Mouse (Mus musculus) spleen, adult 2 months (tissue): Measurements from ENCODE around the gene H2-Q10. TPM values are rescaled to one million over a fixed set of nuclear protein-coding genes. Genes with fewer than 3 reads are reported as not detected.

Experiments
- DNase-seq, 2 experiments: peaks; one replicate each; pipeline versions ENCODE4 v3.0.0 to v3.0.0-alpha.2; 2012 to 2021; ENCODE audit warnings: low spot score in 2 of 2, low read depth in 1 of 2
- H3K27ac ChIP-seq: fragments of 200-500 bp; 2 replicates; pipeline ENCODE4 v1.5.1; 2012; ENCODE audit warnings: low read length, inconsistent platforms; ENCODE audit not compliant: insufficient read depth
- H3K27me3 ChIP-seq: fragments of 200-500 bp; 2 replicates; pipeline ENCODE4 v1.6.1; 2012; ENCODE audit warnings: mild to moderate bottlenecking, moderate library complexity, low read length, inconsistent platforms; ENCODE audit not compliant: control insufficient read depth, insufficient read depth
- H3K36me3 ChIP-seq: fragments of 200-500 bp; 2 replicates; pipeline ENCODE4 v1.6.1; 2012; ENCODE audit warnings: mild to moderate bottlenecking, low read length, inconsistent platforms; ENCODE audit not compliant: control insufficient read depth, insufficient read depth
- H3K4me1 ChIP-seq: fragments of 200-500 bp; 2 replicates; pipeline ENCODE4 v1.6.1; 2011; ENCODE audit warnings: inconsistent platforms; ENCODE audit not compliant: control insufficient read depth, insufficient read depth, insufficient read length
- H3K4me3 ChIP-seq: fragments of 200-500 bp; 2 replicates; pipeline ENCODE4 v1.5.1; 2011; ENCODE audit warnings: mild to moderate bottlenecking, inconsistent platforms; ENCODE audit not compliant: insufficient read depth, insufficient read length; ENCODE audit errors: extremely low read depth
- CTCF ChIP-seq: fragments of 200-500 bp; IDR thresholded peaks from 2 replicates; pipeline ENCODE4 v1.5.1; 2011; ENCODE audit warnings: mild to moderate bottlenecking, inconsistent platforms; ENCODE audit not compliant: insufficient read depth, insufficient read length, insufficient replicate concordance; ENCODE audit errors: extremely low read depth
- POLR2A ChIP-seq: fragments of 200-500 bp; IDR thresholded peaks from 2 replicates; pipeline ENCODE4 v1.6.1; 2011; ENCODE audit warnings: low read depth, low read length, inconsistent platforms
- WGBS: fragments of 180-500 bp; shearing (Covaris S2); methylation state at CpG from one replicate; pipeline ENCODE4 v1.1.7; 2018; 5-methylcytosine and 5-hydroxymethylcytosine counted together
- polyA plus RNA-seq: library from polyadenylated mRNA; depleted of rRNA; stranded (reverse); fragments of >200 nt; gene quantifications from 2 replicates; pipeline ENCODE4 v1.2.3, GENCODE M21; 2012

The H2-Q10 gene
- polyA plus RNA-seq, 1 experiment, result 7.7 TPM

DNA sequence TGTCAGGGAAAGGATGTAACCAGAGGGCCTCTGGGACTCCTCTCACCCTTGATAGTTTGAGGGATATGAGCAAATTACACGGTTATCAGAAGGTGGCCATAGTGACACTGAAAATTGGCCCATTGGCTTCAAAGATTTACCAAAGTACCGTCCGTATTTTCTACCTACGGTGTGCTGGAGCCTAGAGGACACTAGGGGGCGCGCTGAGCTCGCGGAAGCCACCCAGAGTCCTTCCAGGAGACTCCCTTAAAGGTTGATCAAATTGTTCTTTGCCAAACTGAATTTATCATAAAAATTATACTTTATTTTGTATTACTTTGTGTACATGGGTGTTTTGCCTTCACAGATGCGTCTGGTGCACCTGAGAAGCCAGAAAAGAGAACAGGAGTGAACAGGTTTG, 14.2 kb downstream of the H2-Q10 start:
- Histone ChIP-seq H3K4me1 (no peaks in the 10 kb centered on the region), H3K4me3 (no peak overlapping the region), H3K36me3 (no peaks in the 10 kb centered on the region), H3K27me3 (no peaks in the 10 kb centered on the region), H3K27ac (no peak overlapping the region)
- peak; percentile 95 for TF ChIP-seq CTCF
- no peak for TF ChIP-seq POLR2A
- DNase-seq, result peak; percentile 21 to 45
- WGBS, result 1% methylated on average over 9 of the region's 9 CpGs

DNA sequence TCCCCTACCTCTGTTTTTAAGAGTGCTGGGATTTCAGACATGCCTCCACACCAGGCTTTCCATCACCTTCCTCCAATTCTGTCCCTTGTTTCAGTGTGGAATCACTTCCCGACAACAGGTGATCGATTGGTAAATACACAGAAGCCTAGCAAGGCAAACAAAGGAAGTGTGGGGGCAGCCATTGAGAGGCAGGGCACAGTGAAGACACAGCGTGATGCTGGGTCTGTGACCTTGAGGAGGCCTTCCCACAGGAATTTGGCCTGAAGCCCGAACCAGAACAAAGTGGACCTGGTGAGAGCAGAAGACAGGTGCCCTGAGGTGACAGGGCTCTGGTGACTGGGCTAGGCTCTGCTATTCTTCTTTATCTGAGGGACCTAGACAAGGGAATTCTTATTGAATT, 15.8 kb downstream of the H2-Q10 start:
- H3K27ac ChIP-seq, result no peak overlapping the region
- no peak for DNase-seq
- no peaks in the 10 kb centered on the region for H3K27me3 ChIP-seq
- no peak overlapping the region for H3K4me3 ChIP-seq
- no peaks in the 10 kb centered on the region for H3K36me3 ChIP-seq
- WGBS, result 50% methylated on average over 4 of the region's 4 CpGs
- TF ChIP-seq CTCF (no peak), POLR2A (no peak)
- no peaks in the 10 kb centered on the region for H3K4me1 ChIP-seq

DNA sequence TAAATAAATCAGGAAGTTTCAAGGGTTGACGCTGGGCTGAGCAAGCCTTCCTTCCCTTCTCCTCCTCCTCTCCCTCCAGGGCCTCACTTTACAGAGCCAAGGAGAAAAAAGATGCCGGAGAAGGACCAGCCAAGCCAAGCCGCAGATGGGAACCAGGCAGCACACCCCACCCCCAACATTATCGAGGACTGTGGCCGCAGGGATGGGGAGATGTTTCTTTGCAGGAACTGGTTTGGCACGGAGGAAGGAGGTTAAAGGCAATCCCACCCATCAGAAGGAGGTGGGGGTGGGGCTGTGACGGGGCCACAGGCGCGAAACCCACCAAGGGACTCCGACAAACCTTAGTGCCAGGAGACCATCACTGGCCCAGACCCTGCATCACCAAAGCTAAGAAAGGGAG, 16.8 kb downstream of the H2-Q10 start:
- Histone ChIP-seq H3K27me3 (no peaks in the 10 kb centered on the region), H3K27ac (no peak overlapping the region), H3K36me3 (no peaks in the 10 kb centered on the region), H3K4me3 (no peak overlapping the region), H3K4me1 (no peaks in the 10 kb centered on the region)
- DNase-seq, result no peak
- WGBS, result 48% methylated on average over 10 of the region's 10 CpGs
- TF ChIP-seq POLR2A, result no peak
- no peak for TF ChIP-seq CTCF

DNA sequence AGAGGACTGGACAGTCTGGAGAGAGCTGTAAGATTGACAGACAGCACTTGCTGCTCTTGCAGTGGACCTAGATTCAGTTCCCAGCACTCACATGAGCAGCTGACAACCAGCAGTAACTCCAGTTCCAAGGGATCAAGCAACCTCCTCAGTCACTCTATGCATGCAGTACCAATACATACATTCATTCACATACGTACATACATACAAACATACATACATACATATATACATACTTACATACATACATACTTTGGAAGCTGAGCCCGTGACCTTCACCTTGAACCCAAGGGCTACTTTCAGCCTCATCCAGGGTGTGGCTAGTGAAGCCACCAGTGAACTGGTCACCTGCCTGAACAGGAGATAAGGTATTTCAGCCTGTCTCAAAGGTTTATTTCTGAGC, 18.2 kb downstream of the H2-Q10 start:
- WGBS, result 88% methylated on average over 2 of the region's 2 CpGs
- no peaks in the 10 kb centered on the region for H3K27me3 ChIP-seq
- TF ChIP-seq POLR2A, result no peak
- no peak for TF ChIP-seq CTCF
- H3K4me1 ChIP-seq, result no peaks in the 10 kb centered on the region
- H3K4me3 ChIP-seq, result no peak overlapping the region
- H3K27ac ChIP-seq, result no peak overlapping the region
- H3K36me3 ChIP-seq, result no peaks in the 10 kb centered on the region
- DNase-seq, result no peak

DNA sequence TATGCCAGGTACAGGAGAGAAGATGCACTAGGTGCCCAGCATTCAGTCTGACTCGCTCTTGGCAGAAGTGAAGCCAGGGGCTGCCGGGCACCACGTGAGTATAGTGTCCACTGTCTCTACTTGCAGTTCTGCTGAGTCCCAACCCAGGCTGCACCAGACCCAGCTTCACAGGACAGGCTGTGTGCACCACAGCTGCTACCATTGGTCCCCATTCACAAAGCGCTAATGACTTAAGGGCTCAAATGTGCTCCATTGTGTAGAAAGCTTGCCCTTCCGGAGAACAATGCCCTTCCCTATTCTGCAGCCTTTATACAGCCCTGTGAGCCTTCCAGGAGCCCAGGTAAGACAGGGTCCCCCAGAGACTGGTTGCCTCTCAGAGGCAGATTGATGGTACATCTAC, 20.4 kb downstream of the H2-Q10 start:
- 63% methylated on average over 5 of the region's 5 CpGs for WGBS
- Histone ChIP-seq H3K27ac (no peak overlapping the region), H3K4me1 (no peaks in the 10 kb centered on the region), H3K27me3 (no peaks in the 10 kb centered on the region), H3K36me3 (no peaks in the 10 kb centered on the region), H3K4me3 (no peak overlapping the region)
- no peak for DNase-seq
- TF ChIP-seq CTCF, result no peak
- no peak for TF ChIP-seq POLR2A

DNA sequence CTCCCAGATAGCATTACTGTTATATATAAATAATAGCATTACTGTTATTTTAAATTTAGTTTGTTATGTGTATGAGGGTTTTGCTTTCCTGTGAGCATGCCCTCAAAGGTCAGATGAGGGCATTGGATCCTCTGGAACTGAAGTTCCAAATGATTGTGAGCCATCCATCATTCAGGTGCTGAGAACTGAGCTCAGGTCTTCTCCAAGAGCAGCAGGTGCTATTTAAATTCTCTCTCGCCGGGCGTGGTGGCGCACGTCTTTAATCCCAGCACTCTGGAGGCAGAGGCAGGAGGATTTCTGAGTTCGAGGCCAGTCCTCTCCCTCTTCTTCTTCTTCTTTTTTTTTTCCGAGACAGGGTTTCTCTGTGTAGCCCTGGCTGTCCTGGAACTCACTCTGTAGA, 27.2 kb downstream of the H2-Q10 start:
- DNase-seq, result no peak
- Histone ChIP-seq H3K4me1 (no peaks in the 10 kb centered on the region), H3K27ac (no peak overlapping the region), H3K27me3 (0 out of 2 replicates have a peak, but pooled peaks cover 2% of the 10 kb centered on the region), H3K4me3 (no peak overlapping the region), H3K36me3 (no peaks in the 10 kb centered on the region)
- 95% methylated on average over 7 of the region's 7 CpGs for WGBS
- no peak for TF ChIP-seq POLR2A
- no peak for TF ChIP-seq CTCF

DNA sequence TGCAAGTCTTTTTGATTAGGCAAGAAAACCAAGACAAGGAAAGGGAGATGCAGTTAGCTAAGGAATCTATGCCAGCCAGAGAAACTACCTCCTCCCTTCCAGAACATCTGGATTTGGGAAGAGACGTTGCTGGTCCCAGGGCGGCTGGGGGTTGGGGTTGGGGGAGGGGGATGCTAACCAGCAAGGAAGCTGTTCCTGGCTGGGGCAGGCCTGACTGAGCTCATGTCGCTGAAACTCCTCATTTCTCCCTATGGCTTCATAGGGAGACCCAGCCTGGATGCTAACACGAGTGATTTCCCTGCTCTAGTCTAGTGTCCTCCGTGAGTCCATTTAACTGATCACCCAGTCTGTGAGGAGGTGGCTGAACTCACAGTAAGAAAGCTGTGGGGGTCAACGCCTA, 32.3 kb downstream of the H2-Q10 start:
- H3K27me3 ChIP-seq, result peaks cover 3% of the 10 kb centered on the region; the same call in 1 of the 2 replicates
- TF ChIP-seq POLR2A (no peak), CTCF (no peak)
- no peak overlapping the region for H3K4me3 ChIP-seq
- H3K4me1 ChIP-seq, result no peaks in the 10 kb centered on the region
- H3K36me3 ChIP-seq, result no peaks in the 10 kb centered on the region
- H3K27ac ChIP-seq, result no peak overlapping the region
- 23% methylated on average over 6 of the region's 6 CpGs for WGBS
- no peak for DNase-seq
